Mouse (Mus musculus) stomach, embryonic 14.5 days (tissue): ENCODE measurements around the gene L3mbtl3. TPM values are rescaled to one million over a fixed set of nuclear protein-coding genes. Genes with fewer than 3 reads are reported as not detected.

Source experiments
- ATAC-seq: fragments of 200-750 bp; cut with Nextera tagmentation; 2 replicates; pipeline ENCODE4 v1.8.0; 2017; ENCODE audit warnings: low read depth, moderate TSS enrichment; ENCODE audit not compliant: insufficient number of reproducible peaks, insufficient read depth, low FRiP score
- H3K27ac ChIP-seq: fragments of 300-500 bp; sonication (generic); 2 replicates; pipeline ENCODE4 v1.5.1; 2014; ENCODE audit warnings: mild to moderate bottlenecking, low read length, moderate library complexity, mixed read lengths
- H3K27me3 ChIP-seq: fragments of 300-500 bp; sonication (generic); 2 replicates; pipeline ENCODE4 v1.6.1; 2014; ENCODE audit warnings: low read length, control low read depth, mixed read lengths; ENCODE audit not compliant: control insufficient read depth, insufficient read depth
- H3K36me3 ChIP-seq: fragments of 300-500 bp; sonication (generic); 2 replicates; pipeline ENCODE4 v1.6.1; 2014; ENCODE audit warnings: mild to moderate bottlenecking, control low read depth, low read length, moderate library complexity, mixed read lengths; ENCODE audit not compliant: control insufficient read depth, insufficient read depth
- H3K4me1 ChIP-seq: fragments of 300-500 bp; sonication (generic); 2 replicates; pipeline ENCODE4 v1.6.1; 2014; ENCODE audit warnings: low read length, control low read depth, mixed read lengths; ENCODE audit not compliant: control insufficient read depth, insufficient read depth
- H3K4me2 ChIP-seq: fragments of 300-500 bp; sonication (generic); replicated peaks from 2 replicates; pipeline ENCODE4 v1.6.1; 2014; ENCODE audit warnings: low read depth, low read length, control low read depth
- H3K4me3 ChIP-seq: fragments of 300-500 bp; sonication (generic); 2 replicates; pipeline ENCODE4 v1.5.1; 2014; ENCODE audit warnings: low read depth, low read length, control low read depth
- H3K9ac ChIP-seq: fragments of 300-500 bp; sonication (generic); replicated peaks from 2 replicates; pipeline ENCODE4 v1.6.1; 2014; ENCODE audit warnings: low read depth, mild to moderate bottlenecking, control low read depth, low read length, moderate library complexity, mixed read lengths
- H3K9me3 ChIP-seq: fragments of 300-500 bp; sonication (generic); 2 replicates; pipeline ENCODE4 v1.6.1; 2016; ENCODE audit warnings: low read depth, low read length, control low read depth; ENCODE audit not compliant: control insufficient read depth
- WGBS: fragments of 180-500 bp; shearing (Covaris S2); extraction: QIAGEN DNeasy Blood & Tissue Kit; methylation state at CpG from one replicate; pipeline ENCODE4 v1.1.7; 2014; 5-methylcytosine and 5-hydroxymethylcytosine counted together
- polyA plus RNA-seq: library from polyadenylated mRNA; unstranded; fragments of >200 nt; fragmentation: Nextera tagmentation; extraction: Ambion mirVana; gene quantifications from 2 replicates; pipeline ENCODE4 v1.2.1, GENCODE M21; 2014

L3mbtl3 gene
- polyA plus RNA-seq, 1 experiment from 2014 or later: 16.3 TPM

GRCm38 (mm10) chr10:26351129-26351738 is 24.5 kb downstream of the L3mbtl3 start:
- no peak overlapping the region for H3K4me3 ChIP-seq
- 87% methylated on average over 7 of the region's 7 CpGs for WGBS
- no peak overlapping the region for H3K4me2 ChIP-seq
- H3K9me3 ChIP-seq: no peaks in the 10 kb centered on the region
- peaks cover 15% of the 10 kb centered on the region for H3K36me3 ChIP-seq
- no peak for ATAC-seq
- no peak overlapping the region for H3K27ac ChIP-seq
- no peaks in the 10 kb centered on the region; the same call in 1 of the 2 replicates for H3K4me1 ChIP-seq
- H3K27me3 ChIP-seq: no peaks in the 10 kb centered on the region
- H3K9ac ChIP-seq: no peak overlapping the region

DNA sequence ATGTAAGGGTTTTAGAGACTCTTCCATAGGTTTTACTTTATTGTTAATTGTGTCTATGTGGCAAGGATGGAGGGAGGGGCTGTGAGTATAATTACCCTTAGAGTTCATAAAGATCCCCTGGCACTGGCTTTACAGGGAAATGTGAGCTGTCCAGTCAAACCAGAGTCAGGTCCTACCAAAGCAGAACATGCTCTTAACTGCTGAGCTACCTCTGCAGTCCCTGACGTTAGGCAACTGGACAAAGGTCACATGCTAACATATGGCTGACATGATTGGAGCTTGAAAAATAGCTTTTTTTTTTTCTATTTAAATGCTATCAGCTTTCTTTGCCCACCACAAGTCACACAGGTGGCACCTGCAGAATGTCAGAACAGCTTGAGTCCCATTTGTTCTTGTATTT is 25.6 kb downstream of the L3mbtl3 start:
- Histone ChIP-seq H3K36me3 (peaks cover 15% of the 10 kb centered on the region), H3K9me3 (no peaks in the 10 kb centered on the region), H3K4me1 (no peaks in the 10 kb centered on the region; the same call in 1 of the 2 replicates), H3K27ac (no peak overlapping the region), H3K4me2 (no peak overlapping the region), H3K4me3 (no peak overlapping the region), H3K27me3 (no peaks in the 10 kb centered on the region), H3K9ac (no peak overlapping the region)
- ATAC-seq: no peak
- WGBS: 41% methylated on average over 1 of the region's 1 CpGs

DNA sequence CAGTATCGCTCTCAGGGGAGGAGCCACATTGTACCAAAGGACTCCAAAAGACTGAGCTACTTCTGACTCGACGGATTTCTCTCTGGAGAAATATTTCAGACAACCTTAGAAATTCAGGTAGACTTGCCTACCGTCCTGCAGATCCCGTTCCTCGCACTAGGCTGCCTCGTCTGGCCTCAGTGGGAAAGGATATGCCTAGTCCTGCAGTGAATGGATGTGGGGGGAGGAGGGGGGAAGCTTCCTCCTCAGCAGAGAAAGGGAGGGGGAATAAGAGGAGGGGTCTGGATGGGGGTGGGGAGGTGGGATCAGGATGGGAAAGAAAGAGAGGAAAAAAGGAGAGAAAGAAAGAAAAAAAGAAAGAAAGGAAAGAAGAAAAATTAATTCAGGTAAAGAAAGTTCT is 28.2 kb downstream of the L3mbtl3 start:
- no peak for ATAC-seq
- WGBS: 48% methylated on average over 7 of the region's 7 CpGs

GRCm38 (mm10) chr10:26345879-26346278 is 29.9 kb downstream of the L3mbtl3 start:
- no peak overlapping the region for H3K4me3 ChIP-seq
- H3K27ac ChIP-seq: no peak overlapping the region
- H3K9ac ChIP-seq: no peak overlapping the region
- 89% methylated on average over 1 of the region's 1 CpGs for WGBS
- no peak for ATAC-seq
- H3K27me3 ChIP-seq: no peaks in the 10 kb centered on the region
- H3K4me2 ChIP-seq: no peak overlapping the region
- no peaks in the 10 kb centered on the region for H3K4me1 ChIP-seq
- no peaks in the 10 kb centered on the region for H3K9me3 ChIP-seq
- peaks cover 18% of the 10 kb centered on the region for H3K36me3 ChIP-seq

More for the DNA sequence above, 28.2 kb downstream of the L3mbtl3 start:
- Histone ChIP-seq H3K27ac (no peak overlapping the region), H3K9me3 (no peaks in the 10 kb centered on the region), H3K27me3 (no peaks in the 10 kb centered on the region), H3K4me3 (no peak overlapping the region), H3K4me1 (no peaks in the 10 kb centered on the region), H3K9ac (no peak overlapping the region), H3K4me2 (no peak overlapping the region), H3K36me3 (peaks cover 15% of the 10 kb centered on the region)

- Histone ChIP-seq H3K4me1 (no peaks in the 10 kb centered on the region), H3K4me2 (no peak overlapping the region), H3K4me3 (no peak overlapping the region), H3K9ac (no peak overlapping the region), H3K36me3 (peaks cover 43% of the 10 kb centered on the region), H3K27me3 (no peaks in the 10 kb centered on the region), H3K9me3 (no peaks in the 10 kb centered on the region), H3K27ac (no peak overlapping the region)
- 90% methylated on average over 23 of the region's 23 CpGs for WGBS
- no peak for ATAC-seq
These were observed 37.8 kb downstream of the L3mbtl3 start for GRCm38 (mm10) chr10:26337896-26338503.

DNA sequence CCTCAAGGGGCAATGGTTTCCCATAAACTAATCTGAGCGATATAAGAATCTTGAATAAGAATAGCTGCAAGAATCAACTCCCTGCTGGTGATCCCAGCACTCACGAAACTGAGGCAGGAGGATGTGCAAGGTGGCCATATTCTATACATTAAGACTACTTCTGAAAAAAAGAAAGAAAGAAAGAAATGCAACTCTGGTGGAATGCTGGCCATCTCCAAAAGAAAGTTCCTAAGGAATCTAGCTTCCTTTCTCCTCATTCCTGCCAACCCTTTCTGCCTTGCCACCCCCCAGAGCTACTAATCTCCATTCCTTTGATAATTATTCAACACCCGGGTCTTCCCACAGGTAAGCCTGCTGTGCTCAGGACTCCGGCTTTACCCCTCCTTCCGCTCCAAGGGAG is 41.8 kb downstream of the L3mbtl3 start:
- peaks cover 29% of the 10 kb centered on the region for H3K36me3 ChIP-seq

GRCm38 (mm10) chr10:26332781-26333180 is 43.0 kb downstream of the L3mbtl3 start:
- no peak overlapping the region for H3K9ac ChIP-seq
- ATAC-seq: no peak
- H3K27me3 ChIP-seq: no peaks in the 10 kb centered on the region
- H3K4me1 ChIP-seq: no peaks in the 10 kb centered on the region
- 61% methylated on average over 2 of the region's 2 CpGs for WGBS
- peaks cover 21% of the 10 kb centered on the region for H3K36me3 ChIP-seq
- no peak overlapping the region for H3K27ac ChIP-seq
- H3K9me3 ChIP-seq: no peaks in the 10 kb centered on the region
- no peak overlapping the region for H3K4me2 ChIP-seq
- H3K4me3 ChIP-seq: no peak overlapping the region

More for the DNA sequence above, 41.8 kb downstream of the L3mbtl3 start:
- no peaks in the 10 kb centered on the region for H3K27me3 ChIP-seq
- WGBS: 63% methylated on average over 5 of the region's 5 CpGs
- no peak overlapping the region for H3K4me2 ChIP-seq
- no peak overlapping the region for H3K9ac ChIP-seq
- no peak overlapping the region for H3K27ac ChIP-seq
- no peaks in the 10 kb centered on the region for H3K9me3 ChIP-seq
- no peak overlapping the region for H3K4me3 ChIP-seq
- H3K4me1 ChIP-seq: no peaks in the 10 kb centered on the region
- no peak for ATAC-seq

DNA sequence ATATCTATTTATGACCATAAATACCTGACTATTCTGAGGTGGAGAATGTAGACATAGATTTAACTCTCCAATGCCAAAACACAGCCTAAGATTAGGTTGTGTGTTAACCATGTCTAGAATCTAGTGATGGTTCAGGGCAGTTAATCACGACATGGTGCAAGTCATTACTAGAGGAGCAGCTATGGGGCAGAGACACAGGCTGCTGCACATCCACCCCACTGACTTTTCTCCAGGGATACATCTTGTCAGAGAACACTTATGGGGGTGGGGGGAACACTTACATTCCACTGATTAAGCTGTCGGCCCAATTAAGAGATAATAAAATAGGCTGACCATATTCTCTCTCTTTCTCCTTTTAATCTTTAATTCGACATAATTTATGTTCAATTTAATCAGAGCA is 46.9 kb downstream of the L3mbtl3 start:
- H3K36me3 ChIP-seq: peaks cover 23% of the 10 kb centered on the region
- H3K9ac ChIP-seq: no peak overlapping the region
- WGBS: 75% methylated on average over 3 of the region's 3 CpGs
- ATAC-seq: no peak
- no peak overlapping the region for H3K27ac ChIP-seq
- no peaks in the 10 kb centered on the region for H3K4me1 ChIP-seq
- no peaks in the 10 kb centered on the region for H3K9me3 ChIP-seq
- H3K27me3 ChIP-seq: no peaks in the 10 kb centered on the region
- no peak overlapping the region for H3K4me3 ChIP-seq
- no peak overlapping the region for H3K4me2 ChIP-seq
